Mouse (Mus musculus): ENCODE results near the gene Eif2ak4.

Eif2ak4 gene

DNA sequence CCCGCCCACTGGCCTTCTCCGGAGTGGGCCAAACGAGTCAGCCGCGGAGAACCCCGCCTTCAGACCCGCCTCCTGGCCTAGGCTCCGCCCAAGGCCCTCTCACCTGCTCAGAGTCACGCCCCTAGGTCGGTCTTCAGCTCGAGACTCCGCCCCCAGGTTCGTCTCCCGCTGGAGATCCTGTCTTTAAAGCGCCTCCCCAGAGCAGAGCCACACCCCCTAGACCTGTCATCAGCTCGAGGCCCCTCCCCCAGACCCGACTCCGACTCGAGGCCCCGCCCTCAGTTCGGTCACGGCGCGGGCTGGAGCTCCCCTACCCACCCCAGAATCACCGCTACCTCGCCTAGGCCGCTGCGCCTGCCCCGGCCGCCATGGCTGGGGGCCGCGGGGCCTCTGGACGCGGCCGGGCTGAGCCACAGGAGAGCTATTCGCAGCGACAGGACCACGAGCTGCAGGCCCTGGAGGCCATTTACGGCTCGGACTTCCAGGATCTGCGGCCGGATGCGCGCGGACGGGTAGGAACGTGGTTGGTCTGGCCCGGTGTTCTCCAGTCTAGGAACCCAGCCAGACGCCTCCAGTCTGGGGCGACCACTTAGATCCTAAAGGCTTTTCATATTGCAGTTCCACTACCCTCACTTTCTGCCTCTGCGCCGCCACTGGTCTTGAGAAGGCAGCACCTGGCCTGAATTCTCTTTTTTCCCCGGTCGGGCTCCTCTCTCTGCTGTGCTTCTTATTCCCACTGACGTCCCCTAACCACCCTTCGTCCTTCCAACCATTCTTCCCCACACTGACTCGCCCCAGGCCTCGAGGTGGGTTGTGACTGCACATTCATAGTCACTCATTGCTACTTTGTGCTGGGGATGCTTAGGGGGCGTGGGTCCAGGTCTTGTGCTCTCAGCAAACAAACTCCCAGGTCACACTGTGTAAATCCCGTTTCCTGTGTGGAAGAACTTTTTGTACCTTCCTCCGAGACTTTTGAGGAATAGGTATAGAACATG is at the start of gene Eif2ak4:
TSS of gene Eif2ak4 (plus strand) at position 278 of the 995 bp plus-strand sequence.
- DNase-seq (ENCODE audit: low spot score in 2 of 2) = peak; percentile 97 to 98

DNA sequence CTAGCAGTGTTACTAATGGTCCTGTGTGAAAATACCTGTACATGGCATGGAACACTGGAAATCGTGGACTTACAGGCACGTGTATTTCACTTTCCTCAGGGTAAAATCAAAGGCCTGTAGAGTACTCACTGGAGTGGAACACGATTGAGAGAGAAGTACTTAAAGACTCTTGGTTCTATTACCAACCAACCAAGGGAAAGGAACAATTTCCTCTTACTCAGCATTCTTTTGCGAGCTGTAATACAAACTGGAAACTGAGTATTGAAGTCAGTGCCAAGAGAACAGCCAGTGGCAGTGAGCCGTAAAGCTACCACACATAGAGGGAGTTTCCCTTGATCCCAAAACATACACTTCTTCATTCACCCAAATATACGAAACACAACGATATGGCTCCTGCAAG is 47.1 kb upstream of the Eif2ak4 start:
- no peak for DNase-seq (ENCODE audit: low spot score in 2 of 2)

DNA sequence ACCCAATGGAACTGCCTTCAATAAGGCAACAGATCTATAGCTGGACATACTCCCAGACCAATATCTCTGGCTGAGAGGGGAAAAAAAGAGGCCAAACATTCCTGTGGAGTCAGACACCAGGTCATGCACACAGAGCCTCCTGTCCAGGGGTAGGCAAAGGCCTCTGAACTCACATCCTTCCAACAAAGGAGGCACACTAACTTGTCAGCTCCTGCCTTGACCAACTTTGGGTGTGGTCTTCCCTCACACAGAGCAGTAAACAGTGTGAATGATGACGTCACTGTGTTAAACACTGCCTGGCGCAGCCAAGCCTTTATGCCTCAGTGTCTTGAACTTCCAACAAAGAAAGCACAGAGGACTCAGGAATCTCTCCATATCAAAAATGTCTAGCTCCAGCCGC is 44.5 kb upstream of the Eif2ak4 start:
- no peak for DNase-seq (ENCODE audit: low spot score in 2 of 2)

DNA sequence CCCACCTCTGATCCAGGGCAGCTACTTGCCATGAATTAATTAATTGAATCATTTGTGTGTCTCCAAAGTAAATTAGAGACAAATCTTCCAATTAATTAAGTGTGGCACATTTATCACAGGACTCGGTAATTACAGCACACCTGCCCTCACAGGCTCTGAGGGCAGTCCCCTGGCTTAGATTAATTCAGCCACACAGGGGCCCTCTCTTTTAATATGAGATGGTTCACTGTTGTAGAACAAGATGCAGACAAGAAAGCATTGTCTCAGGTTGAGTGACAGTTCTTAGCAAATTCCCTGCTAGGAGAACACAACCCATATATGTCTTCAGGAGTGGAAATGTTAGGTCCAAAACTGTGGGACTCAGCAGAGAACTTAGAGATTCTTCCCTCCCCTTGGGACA is 42.9 kb upstream of the Eif2ak4 start:
- DNase-seq (ENCODE audit: low spot score in 2 of 2) = no peak

DNA sequence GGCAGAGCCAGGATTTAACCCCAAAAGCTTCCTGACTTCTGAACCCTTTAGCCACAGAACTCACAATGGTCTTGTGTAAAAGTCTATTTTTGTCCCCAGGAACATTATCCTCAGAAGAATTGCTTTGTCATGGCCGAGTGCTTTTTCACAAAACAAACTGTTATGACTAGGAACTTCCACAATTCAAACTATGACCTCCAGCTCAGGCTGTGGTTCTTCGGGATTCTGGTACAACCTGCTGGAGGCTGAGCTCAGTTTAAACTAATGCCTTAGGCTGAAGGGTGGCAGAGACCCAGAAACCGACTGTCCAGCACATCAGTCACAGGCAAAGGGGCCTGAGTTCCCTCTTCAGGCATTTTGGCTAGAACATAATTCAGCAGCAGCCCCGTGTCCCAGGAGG is 34.9 kb upstream of the Eif2ak4 start:
- DNase-seq (ENCODE audit: low spot score in 2 of 2) = peak in 1 of 2 experiments; percentile 47

DNA sequence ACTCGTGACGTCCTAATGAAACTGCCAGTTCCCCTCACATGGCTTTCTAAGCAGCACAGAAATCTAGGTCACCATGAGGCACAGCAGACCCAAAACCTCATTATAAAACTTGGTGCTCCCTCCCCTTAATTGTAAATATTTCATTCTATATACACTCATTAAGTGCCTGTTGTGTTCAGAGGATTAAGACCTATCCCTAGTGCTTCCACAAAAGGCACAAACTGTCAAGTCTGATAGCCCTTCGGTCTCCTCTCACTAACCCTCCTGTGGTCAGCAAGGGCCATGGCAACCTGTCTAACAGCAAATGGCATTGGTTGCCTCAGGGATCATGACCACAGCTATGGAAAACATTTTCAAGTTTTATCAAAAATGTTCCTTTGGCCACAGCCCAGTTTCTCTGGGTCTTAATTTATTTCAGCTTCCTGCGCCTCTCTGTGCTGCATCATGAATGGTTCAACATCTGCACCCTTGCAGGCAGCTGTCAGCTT is 34.5 kb upstream of the Eif2ak4 start:
- DNase-seq (ENCODE audit: low spot score in 2 of 2) = no peak

DNA sequence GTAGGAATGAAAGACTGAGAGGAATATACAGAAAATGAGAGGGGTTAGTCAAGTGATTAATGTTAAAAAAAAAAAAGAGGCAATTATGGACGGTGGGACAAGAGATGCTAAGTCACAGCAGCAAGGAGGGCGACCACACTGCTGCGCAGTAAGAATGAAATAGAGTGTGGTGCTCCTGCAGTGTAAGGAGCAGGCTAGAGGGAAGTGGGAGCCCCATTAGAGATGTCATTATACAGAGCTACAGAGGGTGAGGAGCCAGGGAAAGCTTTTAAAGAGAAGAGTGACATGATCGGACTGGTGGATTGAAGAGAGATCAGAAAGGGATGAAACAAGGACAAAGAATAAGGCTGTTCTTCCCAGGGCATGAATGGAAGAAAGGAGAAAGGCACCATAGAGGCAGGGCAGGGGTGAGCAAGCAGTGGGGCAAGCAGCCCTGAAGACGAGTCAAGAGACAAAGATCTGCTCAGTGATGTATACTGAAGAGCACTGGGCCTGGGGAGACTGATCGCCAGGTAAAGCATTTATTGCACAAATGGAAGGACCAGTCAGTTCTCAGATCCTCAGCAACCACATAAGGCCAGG is 33.2 kb upstream of the Eif2ak4 start:
- peak in 1 of 2 experiments; percentile 35 for DNase-seq (ENCODE audit: low spot score in 2 of 2)

DNA sequence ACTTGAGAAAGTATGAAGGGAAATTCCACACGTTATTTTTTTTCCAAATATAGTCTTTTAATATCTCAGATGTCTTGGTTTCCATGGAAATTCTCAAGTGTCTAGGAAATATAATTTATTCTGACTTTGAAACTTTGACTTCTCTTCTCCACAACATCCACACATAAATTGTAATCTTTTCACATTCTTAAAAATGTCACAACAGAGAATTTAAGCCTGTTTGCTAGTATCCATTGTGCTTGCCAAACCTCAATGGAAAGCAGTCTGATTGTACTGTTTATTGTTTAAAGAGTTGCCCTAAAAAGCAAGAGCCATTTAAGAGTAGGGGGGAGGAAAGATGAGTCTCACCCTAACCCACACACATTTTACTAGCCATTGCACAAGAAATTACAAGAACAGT is 16.6 kb upstream of the Eif2ak4 start:
- no peak for DNase-seq (ENCODE audit: low spot score in 2 of 2)

DNA sequence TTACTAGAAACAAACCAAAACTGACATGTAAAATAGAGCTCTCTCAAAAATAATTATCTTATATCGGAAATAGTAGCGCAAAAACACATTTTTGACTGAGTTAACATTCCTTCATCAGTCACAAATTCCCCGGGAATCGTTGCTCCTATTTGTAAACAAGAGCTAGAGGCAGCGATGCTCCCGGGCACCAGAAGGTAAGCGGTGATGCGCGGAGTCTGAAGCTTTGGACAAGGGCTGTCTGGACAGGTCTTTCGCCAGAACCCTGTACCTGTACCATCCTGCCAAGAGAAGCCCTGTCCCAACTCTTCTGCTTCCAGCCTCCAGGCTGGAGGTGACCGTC is 15.9 kb upstream of the Eif2ak4 start:
- no peak for DNase-seq (ENCODE audit: low spot score in 2 of 2)

DNA sequence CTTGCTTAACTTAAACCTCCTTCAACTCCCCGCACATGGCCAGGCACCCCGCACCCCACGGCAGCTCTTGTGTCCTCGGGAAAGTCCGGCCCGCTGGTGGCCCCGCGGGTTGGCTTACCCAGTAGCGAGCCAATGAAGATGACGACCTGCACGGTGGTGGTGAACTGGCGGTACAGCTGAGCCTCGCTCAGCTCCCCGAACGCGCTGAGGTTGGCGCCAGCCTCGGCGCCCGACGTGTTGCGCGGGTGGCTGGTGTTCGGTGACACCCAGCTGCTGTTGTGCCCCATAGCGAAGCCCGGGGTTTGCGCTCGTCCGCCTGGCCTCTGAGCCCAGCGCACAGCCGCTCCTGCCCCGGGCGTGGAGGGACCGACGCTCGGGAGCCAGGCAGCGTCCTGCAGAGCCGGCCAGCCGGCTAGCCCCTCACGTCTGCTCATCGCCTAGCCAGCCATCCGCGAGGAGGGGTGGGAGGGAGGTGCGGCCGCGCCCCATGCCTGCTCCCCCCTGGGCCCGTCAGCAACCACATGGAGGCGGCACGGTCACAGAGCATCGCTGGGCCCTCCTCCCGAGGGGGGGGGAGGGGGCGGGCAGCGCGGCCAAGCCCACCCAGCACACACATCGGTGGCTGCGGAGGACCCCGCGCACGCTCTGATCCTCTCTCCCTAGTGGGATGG is 15.4 kb upstream of the Eif2ak4 start, which contains the start of gene Gpr176:
TSS of gene Gpr176 (minus strand) at position 519 of the 671 bp plus-strand sequence.
- DNase-seq (ENCODE audit: low spot score in 2 of 2) = peak; percentile 18 to 62

DNA sequence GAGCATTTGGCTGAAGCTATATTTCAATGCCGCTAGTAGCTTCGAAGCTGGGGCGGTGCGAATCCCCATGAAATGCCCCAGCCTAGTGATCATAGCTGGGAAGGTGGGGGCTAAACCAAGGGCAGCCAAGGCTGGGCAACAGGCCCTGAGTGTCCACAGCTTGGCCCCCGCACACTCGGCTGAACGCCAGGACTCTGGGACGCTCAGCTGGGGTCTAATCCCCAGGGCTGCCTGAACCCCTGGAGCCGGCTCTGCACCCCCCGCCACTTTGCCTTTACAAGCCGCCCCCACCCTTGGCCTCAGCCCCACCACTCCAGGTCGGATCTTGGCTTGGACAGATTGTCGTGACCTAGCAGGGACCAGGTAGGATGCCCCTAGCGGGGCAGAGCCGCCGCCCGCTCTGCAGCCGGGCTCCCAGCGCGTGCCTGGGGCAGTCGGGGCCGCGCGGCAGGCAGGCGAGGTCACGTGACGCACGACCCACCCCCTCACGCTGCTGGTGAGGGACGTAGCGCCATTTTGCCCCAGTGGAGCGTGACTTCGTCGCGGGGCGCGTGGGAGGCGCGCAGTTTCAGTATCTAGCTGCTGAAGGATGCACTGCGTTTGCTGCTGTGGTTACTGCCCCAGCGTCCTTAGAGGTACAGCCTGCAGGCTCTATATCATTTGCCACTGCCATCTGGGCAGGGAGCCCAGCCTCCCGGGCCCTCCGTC is 14.7 kb upstream of the Eif2ak4 start:
- DNase-seq (ENCODE audit: low spot score in 2 of 2) = peak; percentile 70 to 74

DNA sequence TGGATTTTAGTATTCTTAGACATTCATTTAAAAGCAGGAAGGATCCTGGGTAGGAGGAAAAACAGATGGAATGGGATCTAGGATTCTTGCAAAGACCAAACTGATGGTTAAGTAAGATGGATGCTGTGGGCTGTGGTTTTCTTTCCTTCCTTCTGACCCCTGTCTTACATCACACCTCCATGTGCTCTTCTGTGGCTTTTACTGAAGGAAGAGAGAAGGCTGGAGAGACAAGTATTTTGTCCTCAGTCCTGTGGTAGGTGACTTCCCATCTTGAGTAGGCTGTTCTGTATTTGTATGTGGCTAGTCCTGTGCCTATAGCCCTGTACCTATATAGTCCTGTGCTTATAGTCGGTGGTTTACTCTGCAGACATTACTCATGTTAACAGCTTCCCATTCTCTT is 12.9 kb upstream of the Eif2ak4 start:
- no peak for DNase-seq (ENCODE audit: low spot score in 2 of 2)

DNA sequence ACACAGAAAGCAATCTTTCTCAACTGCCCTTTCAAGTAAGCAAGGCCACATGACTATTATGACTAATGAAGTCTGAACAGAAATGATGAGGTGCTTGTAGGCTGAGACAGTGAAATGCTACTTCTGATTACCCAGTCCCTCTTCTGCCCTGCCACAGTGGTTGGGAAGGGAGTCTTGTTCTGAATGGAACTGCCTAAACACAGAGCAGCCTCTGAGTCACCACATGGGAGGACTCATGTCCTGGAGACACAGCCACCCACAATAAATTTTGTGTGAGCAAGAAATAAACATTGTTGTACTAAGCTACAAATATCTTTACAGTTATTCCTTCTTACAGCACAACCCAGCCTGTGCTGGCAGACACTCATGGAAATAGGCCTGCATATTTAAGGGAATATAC is 12.5 kb upstream of the Eif2ak4 start:
- no peak for DNase-seq (ENCODE audit: low spot score in 2 of 2)

DNA sequence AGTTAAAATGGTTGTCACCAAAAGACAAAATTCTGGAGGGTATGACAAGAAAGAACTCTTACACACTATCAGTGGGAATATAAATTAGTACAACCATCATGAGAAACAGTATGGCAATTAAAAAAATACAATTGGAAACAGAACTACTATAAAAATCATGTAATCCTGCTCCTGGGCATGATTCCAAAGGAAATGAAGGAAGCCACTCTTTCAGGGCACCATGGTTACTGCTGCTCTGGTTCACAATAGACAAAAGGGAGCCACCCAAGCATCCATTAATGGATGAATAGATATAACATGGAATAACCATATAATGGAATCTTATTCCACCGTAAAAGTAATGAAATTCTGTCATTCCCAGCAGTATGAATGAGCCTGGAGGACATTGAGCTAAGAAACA is 8.7 kb upstream of the Eif2ak4 start:
- DNase-seq (ENCODE audit: low spot score in 2 of 2) = no peak

DNA sequence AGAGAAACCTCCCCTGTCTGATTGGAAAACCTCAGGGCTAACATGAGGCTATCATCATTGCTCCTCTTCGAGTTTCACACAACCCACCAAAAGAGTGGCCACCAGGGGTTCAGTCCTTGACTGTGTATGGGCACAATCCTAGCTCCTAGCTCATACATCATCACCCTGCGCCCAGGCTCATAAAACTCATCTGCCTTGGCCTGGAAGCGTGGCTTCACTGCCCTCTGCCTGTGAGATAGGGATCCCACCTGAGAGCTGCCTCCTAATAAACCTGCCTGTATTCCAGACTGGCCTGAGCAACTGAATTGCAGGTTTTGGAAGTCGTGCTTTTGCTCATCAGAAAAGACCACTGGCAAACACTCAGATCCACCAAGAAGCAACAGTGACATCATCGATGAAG is 5.0 kb upstream of the Eif2ak4 start:
- DNase-seq (ENCODE audit: low spot score in 2 of 2) = no peak

DNA sequence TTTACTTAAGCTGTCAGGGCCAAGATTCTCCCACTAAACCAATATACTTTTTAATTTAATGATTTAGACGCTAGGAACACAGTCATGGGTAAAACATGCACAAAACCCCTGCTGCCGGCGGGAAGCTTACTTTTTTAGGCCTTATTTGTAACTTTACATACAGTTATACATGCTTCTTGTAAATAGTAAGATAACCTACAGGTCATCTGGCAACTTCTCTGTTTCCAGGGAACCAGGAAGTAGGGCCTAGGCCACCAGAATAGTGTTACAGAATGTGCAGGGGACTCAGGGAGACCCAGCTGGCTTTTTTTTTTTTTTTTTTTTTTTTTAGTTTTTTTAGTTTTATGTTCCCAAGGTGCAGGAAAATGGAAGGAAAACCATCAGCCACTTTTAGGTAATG is 1.2 kb downstream of the Eif2ak4 start:
- DNase-seq (ENCODE audit: low spot score in 2 of 2) = no peak

DNA sequence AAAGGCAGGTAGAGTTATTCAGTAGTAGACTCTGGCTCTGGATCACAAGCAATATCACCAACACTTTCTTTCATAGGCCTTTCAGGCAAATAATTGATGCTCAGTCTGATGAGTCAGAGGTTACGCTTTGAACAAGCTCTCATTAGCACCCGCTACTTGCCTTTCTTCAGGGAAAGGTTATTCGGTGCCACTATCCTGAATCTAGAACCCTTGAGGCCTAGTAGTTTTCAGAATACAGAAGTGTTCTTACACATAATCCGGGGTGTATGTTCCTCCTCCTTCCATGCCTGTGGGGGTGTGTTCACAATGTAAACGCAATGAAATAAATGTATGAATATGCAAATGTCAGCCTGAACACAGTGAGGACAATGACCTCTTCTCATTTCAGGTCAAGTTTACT is 1.7 kb downstream of the Eif2ak4 start:
- no peak for DNase-seq (ENCODE audit: low spot score in 2 of 2)

DNA sequence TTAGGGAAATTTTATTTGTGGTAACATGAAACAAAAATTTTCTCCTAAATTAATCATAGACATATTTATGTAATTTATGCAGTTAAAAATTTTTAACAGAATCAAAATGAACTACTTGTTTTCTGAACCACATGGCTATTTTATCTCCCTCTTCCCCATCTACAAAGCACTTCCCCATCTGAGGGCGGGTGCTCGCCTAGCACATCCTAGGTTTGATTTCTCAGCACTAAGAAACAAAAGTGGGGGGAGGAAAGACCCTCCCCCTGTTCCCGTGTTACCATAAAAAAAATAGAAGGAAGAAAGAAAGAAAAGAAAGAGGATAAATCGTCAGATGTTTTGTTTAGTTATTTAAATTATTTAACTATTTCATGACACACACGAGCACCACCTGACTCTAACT is 2.8 kb downstream of the Eif2ak4 start:
- DNase-seq (ENCODE audit: low spot score in 2 of 2) = no peak

DNA sequence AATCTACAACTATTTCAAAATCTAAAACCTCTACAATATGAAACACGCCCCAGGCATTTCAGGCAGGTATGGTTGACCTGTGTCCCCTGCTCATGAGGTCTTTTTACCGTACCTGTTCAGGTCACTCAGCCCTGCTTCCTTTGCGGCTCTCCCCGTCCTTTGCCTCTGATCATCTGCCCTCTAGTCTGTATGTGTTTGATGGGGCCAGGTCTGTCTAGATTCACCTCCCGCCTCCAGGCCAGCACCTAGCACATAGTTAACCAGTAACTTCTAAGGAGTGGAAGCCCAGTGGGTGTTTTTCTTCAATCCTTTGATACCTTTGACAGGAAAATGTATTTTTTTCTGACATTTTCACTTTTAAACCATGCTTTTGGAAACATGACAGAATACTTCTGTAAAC is 11.3 kb downstream of the Eif2ak4 start:
- no peak for DNase-seq (ENCODE audit: low spot score in 2 of 2)

DNA sequence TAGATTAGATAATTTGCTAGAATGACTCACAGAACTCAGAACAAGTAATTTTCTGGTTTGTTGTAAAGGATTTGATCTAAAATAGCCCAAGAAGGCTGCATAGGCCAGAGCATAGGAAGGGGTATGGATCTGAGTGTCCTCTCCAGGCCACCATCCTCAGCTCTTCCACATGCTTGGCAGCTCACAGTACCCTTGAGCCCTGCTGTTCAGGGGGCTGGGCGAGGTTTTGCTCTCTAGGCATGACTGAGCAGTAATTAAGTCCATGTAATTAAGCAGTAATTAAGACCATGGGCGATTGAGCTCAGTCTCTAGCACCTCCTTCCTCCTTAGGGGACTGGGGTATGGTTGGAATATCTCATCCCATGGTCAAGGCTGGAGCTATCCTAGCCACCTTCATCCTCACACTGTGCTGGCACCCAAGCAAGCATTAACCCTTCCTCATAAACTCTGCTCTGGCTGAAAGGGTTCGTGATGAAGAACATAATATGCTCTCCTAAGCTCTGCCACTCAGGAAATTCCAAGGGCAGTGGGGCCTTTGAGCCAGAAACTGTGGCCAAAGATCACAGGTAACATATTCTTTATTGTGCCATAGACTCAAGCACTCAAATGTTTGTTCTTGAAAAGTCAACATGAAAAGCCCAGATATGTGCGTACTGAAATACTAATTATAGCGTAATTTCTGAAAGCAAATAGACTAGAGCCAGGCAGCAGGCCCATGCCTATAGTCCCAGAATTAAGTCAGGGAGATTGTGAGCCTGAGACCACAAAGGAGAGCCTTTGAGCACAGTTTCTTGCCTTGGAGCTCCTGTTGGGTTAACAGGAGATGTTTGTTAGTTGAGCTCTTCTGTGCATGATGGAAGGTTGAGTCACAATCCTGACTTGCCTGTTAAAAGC is 13.7 kb downstream of the Eif2ak4 start:
- DNase-seq (ENCODE audit: low spot score in 2 of 2) = no peak

DNA sequence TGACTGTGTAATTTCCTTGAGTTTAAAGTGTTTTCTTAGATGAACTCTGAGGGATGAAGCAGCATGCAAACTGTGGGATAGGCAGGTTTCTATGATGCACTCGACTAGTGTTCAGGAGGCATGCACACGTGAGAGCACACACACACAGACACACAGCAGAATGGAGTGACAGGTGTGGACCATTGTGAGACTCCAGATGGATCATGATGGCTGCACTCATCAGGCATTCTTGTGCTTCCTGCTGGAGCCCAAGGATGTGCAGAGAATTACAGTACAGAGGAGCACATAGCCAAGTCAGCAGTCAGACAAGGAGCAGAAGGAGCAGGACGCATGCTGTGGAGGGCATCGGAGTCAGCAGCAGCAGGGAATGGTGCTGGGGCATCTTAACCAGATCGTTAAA is 15.9 kb downstream of the Eif2ak4 start:
- no peak for DNase-seq (ENCODE audit: low spot score in 2 of 2)
